Mouse (Mus musculus): ENCODE data around the gene Prss1.
"Not testable (repeated sequence)": the region's sequence is repeated elsewhere in the genome, so short reads cannot be mapped to it uniquely, and the experiment has no call there.

Prss1 gene

DNA sequence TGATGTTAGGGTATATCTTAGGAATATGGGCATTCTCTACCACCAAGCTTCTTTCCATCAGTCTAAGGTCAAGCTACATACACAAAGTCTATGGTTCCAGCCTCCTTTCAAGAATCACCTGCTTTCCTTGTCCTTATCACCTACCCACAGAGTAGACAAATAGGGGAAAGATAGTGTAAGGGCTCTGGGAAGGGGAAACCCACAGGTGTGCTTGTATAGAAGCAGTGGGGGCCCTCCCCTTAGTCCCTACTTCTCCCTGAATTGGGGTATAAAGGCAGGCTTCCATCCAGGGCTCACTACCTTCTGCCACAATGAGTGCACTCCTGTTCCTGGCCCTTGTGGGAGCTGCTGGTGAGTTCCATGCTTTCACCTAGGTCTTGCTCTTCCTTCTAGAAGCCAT lies at the start of gene Prss1:
Prss1 (plus strand) TSS at position 301 of the 400 bp plus-strand sequence.
- not testable (repeated sequence) for DNase-seq (ENCODE audit: low spot score in 2 of 2)

DNA sequence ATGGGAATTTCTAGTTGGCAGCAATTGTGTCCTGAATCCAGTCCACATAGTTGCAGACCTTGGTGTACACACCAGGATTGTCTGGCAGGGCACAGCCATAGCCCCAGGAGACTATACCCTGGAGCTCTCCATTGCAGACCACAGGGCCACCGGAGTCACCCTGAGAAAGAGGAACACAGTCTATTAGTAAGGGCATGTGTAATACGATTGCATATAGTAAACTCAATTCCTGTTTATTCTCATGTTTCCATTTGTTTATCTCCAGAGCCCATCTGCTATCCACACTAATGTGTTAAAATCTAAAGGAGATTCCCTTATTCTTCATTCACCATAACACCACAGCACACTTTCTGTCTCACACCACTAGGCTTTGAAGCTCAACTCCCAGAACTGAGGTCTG lies 16.5 kb upstream of the Prss1 start:
- DNase-seq (ENCODE audit: low spot score in 2 of 2): not testable (repeated sequence)

DNA sequence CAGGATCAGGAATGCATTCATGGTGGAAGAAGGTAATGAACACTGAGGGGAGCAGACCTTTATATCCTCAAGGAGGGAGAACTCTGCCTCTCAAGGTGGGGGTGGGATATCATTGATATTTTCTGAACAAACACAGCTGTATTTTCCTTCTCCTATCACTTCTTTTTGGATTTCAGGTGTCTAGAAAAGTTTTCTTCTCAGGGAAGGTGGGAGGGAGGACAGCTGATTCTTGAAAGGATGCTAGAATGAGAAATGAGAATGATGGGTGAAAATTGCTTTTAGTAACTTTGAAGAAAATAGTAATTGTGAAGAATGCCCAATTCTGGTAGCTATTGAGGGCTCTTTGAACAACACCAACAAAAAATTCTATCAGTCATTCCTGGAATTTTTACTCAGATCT lies 12.7 kb upstream of the Prss1 start, which contains the start of gene Gm10334:
Gm10334 (minus strand) TSS at position 101 of the 400 bp plus-strand sequence.
- not testable (repeated sequence) for DNase-seq (ENCODE audit: low spot score in 2 of 2)

- no peak for DNase-seq (ENCODE audit: low spot score in 2 of 2)
Observed at GRCm38 (mm10) chr6:41499374-41499773, 40.6 kb downstream of the Prss1 start.

- DNase-seq (ENCODE audit: low spot score in 2 of 2): no peak
Observed at GRCm38 (mm10) chr6:41504915-41505314, 46.2 kb downstream of the Prss1 start.

- DNase-seq (ENCODE audit: low spot score in 2 of 2): no peak
Observed at GRCm38 (mm10) chr6:41505323-41505722, 46.6 kb downstream of the Prss1 start.

All from spleen, postnatal 10 days (tissue).